Mouse (Mus musculus) MEL (cell line): ENCODE measurements at regions not wholly inside any gene's neighbourhood (a gene's known extent, or its start where the extent isn't known, plus 50 kb on each side); places are given as distances from the start of the nearest gene placed in this dataset.

Experiments
- CHD1 ChIP-seq: IDR thresholded peaks from 2 replicates; pipeline ENCODE4 v1.6.1; 2012; ENCODE audit warnings: low read depth, mild to moderate bottlenecking, inconsistent platforms, low read length, improper control_type of control experiment
- CTCF ChIP-seq, 3 experiments: IDR thresholded peaks in 2 of 3; conservative IDR thresholded peaks in 1 of 3; 2 replicates each; pipeline ENCODE4 v1.5.1; 2011 to 2012; ENCODE audit warnings: low read length in 3 of 3, low read depth in 2 of 3, mild to moderate bottlenecking in 2 of 3, improper control_type of control experiment in 1 of 3, inconsistent platforms in 1 of 3, mixed read lengths in 1 of 3, moderate library complexity in 1 of 3; ENCODE audit not compliant: control insufficient read depth in 1 of 3, insufficient read depth in 1 of 3, poor library complexity in 1 of 3, severe bottlenecking in 1 of 3
- ELF1 ChIP-seq: IDR thresholded peaks from 2 replicates; pipeline ENCODE4 v1.6.1; 2014; ENCODE audit warnings: low read depth, mild to moderate bottlenecking, inconsistent platforms, low read length, improper control_type of control experiment, moderate library complexity
- GATA1 ChIP-seq: IDR thresholded peaks from 2 replicates; pipeline ENCODE4 v1.6.1; 2011; ENCODE audit warnings: low read depth, low read length, improper control_type of control experiment
- HCFC1 ChIP-seq: IDR thresholded peaks from 2 replicates; pipeline ENCODE4 v1.6.1; 2012; ENCODE audit warnings: low read depth, mild to moderate bottlenecking, inconsistent platforms, low read length, improper control_type of control experiment, moderate library complexity
- JUND ChIP-seq: IDR thresholded peaks from 2 replicates; pipeline ENCODE4 v1.6.1; 2011; ENCODE audit warnings: low read depth, mild to moderate bottlenecking, improper control_type of control experiment, low read length
- MAFK ChIP-seq: IDR thresholded peaks from 2 replicates; pipeline ENCODE4 v1.6.1; 2011; ENCODE audit warnings: low read depth, mild to moderate bottlenecking, low read length, improper control_type of control experiment, borderline replicate concordance
- MYB ChIP-seq: IDR thresholded peaks from 2 replicates; pipeline ENCODE4 v1.6.1; 2011; ENCODE audit warnings: mild to moderate bottlenecking, low read depth, low read length, improper control_type of control experiment
- POLR2A ChIP-seq, 2 experiments: IDR thresholded peaks; 2 replicates each; pipeline ENCODE4 v1.6.1; 2011 to 2012; ENCODE audit warnings: low read length in 2 of 2, mild to moderate bottlenecking in 2 of 2, control low read depth in 1 of 2, improper control_type of control experiment in 1 of 2, low read depth in 1 of 2, moderate library complexity in 1 of 2; ENCODE audit not compliant: control insufficient read depth in 1 of 2, insufficient read depth in 1 of 2, poor library complexity in 1 of 2
- RCOR1 ChIP-seq: IDR thresholded peaks from 2 replicates; pipeline ENCODE4 v1.6.1; 2012; ENCODE audit warnings: low read depth, mild to moderate bottlenecking, inconsistent platforms, low read length, improper control_type of control experiment
- TBP ChIP-seq: IDR thresholded peaks from 2 replicates; pipeline ENCODE4 v1.8.0; 2011; ENCODE audit warnings: low read depth, low read length, improper control_type of control experiment
- USF1 ChIP-seq: IDR thresholded peaks from 2 replicates; pipeline ENCODE4 v1.6.1; 2014; ENCODE audit warnings: low read depth, mild to moderate bottlenecking, inconsistent platforms, low read length, improper control_type of control experiment, moderate library complexity
- ZC3H11A ChIP-seq: IDR thresholded peaks from 2 replicates; pipeline ENCODE4 v1.6.1; 2012; ENCODE audit warnings: low read depth, mild to moderate bottlenecking, inconsistent platforms, low read length, improper control_type of control experiment
- ZMIZ1 ChIP-seq: IDR thresholded peaks from 2 replicates; pipeline ENCODE4 v1.6.1; 2012; ENCODE audit warnings: low read depth, mild to moderate bottlenecking, inconsistent platforms, low read length, improper control_type of control experiment, moderate library complexity

DNA sequence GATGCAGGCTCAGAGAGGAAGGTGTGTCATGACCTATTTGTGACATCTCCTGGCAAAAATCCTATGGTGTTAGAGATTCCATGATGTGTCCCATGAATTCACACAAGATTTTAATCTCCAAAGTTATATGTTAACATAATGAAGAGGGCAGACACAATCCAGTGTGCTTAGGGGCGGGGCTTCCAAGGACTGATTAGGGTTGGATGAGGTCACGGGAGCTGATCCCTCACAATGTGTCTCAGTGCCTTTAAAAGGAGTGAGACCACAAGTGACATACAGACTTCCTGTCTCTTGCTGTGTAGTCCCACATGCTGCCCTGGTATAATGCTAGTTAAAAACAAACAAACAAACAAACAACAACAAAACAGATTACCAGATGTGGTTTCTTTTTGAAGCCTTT, 546.5 kb upstream of the Gm26657 start:
- TF ChIP-seq GATA1 (no peak), HCFC1 (no peak), USF1 (no peak), CTCF (IDR thresholded peaks at IDR 0.05 in 2 of 3, conservative IDR thresholded peaks at IDR 0.05 in 1 of 3; ENCODE audit: control insufficient read depth in 1 of 3, insufficient read depth in 1 of 3, low read depth in 2 of 3, low read length in 3 of 3, poor library complexity in 1 of 3, severe bottlenecking in 1 of 3) (no peak), MAFK (no peak), JUND (no peak), MYB (no peak), ZC3H11A (no peak), ZMIZ1 (no peak), RCOR1 (no peak), TBP (no peak), ELF1 (no peak), POLR2A (IDR thresholded peaks at IDR 0.05; ENCODE audit: control insufficient read depth in 1 of 2, insufficient read depth in 1 of 2, low read depth in 1 of 2, low read length in 2 of 2, poor library complexity in 1 of 2) (no peak), CHD1 (no peak)
